Mouse (Mus musculus) bone marrow macrophage, adult 2 months (primary cell): ENCODE data around the gene Cpped1. TPM values are rescaled to one million over a fixed set of nuclear protein-coding genes. Genes with fewer than 3 reads are reported as not detected.

Source experiments
- H3K27ac ChIP-seq: 2 replicates; pipeline ENCODE4 v1.5.1; 2012; ENCODE audit warnings: low read depth, low read length; ENCODE audit not compliant: insufficient read depth
- H3K4me1 ChIP-seq: 2 replicates; pipeline ENCODE4 v1.6.1; 2012; ENCODE audit warnings: low read length; ENCODE audit not compliant: control insufficient read depth, insufficient read depth
- H3K4me3 ChIP-seq: 2 replicates; pipeline ENCODE4 v1.5.1; 2012; ENCODE audit warnings: mild to moderate bottlenecking, low read length, moderate library complexity; ENCODE audit not compliant: insufficient read depth
- CTCF ChIP-seq: IDR thresholded peaks from 2 replicates; pipeline ENCODE4 v1.5.1; 2012; ENCODE audit warnings: low read depth, mild to moderate bottlenecking, low read length, moderate library complexity
- POLR2A ChIP-seq: IDR thresholded peaks from 2 replicates; pipeline ENCODE4 v1.6.1; 2012; ENCODE audit warnings: mild to moderate bottlenecking, low read depth, low read length, borderline replicate concordance
- polyA plus RNA-seq: library from polyadenylated mRNA; stranded (reverse); fragments of >200 nt; gene quantifications from 2 replicates; pipeline ENCODE4 v1.2.4, GENCODE M21; 2012; ENCODE audit not compliant: missing spikeins, insufficient read depth, insufficient read length

Cpped1 gene
- polyA plus RNA-seq, 1 experiment: 20.7 TPM

- no peak overlapping the region for H3K27ac ChIP-seq
- no peaks in the 10 kb centered on the region for H3K4me1 ChIP-seq
- no peak overlapping the region for H3K4me3 ChIP-seq
- TF ChIP-seq CTCF (no peak), POLR2A (no peak)
These were observed 130.4 kb downstream of the Cpped1 start for GRCm38 (mm10) chr16:11778715-11779460.

- TF ChIP-seq POLR2A: no peak
- no peak for TF ChIP-seq CTCF
- no peak overlapping the region for H3K27ac ChIP-seq
- no peak overlapping the region for H3K4me3 ChIP-seq
- H3K4me1 ChIP-seq: no peaks in the 10 kb centered on the region
These were observed 131.1 kb downstream of the Cpped1 start for GRCm38 (mm10) chr16:11778191-11778590.

GRCm38 (mm10) chr16:11776528-11776927 is 132.7 kb downstream of the Cpped1 start:
- TF ChIP-seq POLR2A (no peak), CTCF (no peak)
- H3K27ac ChIP-seq: no peak overlapping the region
- no peaks in the 10 kb centered on the region for H3K4me1 ChIP-seq
- H3K4me3 ChIP-seq: no peak overlapping the region

GRCm38 (mm10) chr16:11774321-11774720 is 134.9 kb downstream of the Cpped1 start:
- TF ChIP-seq CTCF (no peak), POLR2A (no peak)
- H3K4me3 ChIP-seq: no peak overlapping the region
- H3K27ac ChIP-seq: no peak overlapping the region
- H3K4me1 ChIP-seq: no peaks in the 10 kb centered on the region

GRCm38 (mm10) chr16:11772318-11772717 is 136.9 kb downstream of the Cpped1 start:
- H3K4me1 ChIP-seq: no peaks in the 10 kb centered on the region
- H3K4me3 ChIP-seq: no peak overlapping the region
- TF ChIP-seq CTCF: no peak
- no peak overlapping the region for H3K27ac ChIP-seq

GRCm38 (mm10) chr16:11757951-11758350 is 151.3 kb downstream of the Cpped1 start:
- Histone ChIP-seq H3K4me1 (peaks cover 5% of the 10 kb centered on the region), H3K27ac (no peak overlapping the region), H3K4me3 (no peak overlapping the region)
- TF ChIP-seq POLR2A: no peak
- no peak for TF ChIP-seq CTCF

GRCm38 (mm10) chr16:11757471-11757870 is 151.8 kb downstream of the Cpped1 start:
- H3K4me1 ChIP-seq: peaks cover 7% of the 10 kb centered on the region; the same call in 1 of the 2 replicates
- TF ChIP-seq CTCF (no peak), POLR2A (no peak)
- no peak overlapping the region for H3K27ac ChIP-seq
- no peak overlapping the region for H3K4me3 ChIP-seq

GRCm38 (mm10) chr16:11756598-11757245 is 152.5 kb downstream of the Cpped1 start:
- Histone ChIP-seq H3K4me3 (no peak overlapping the region), H3K27ac (no peak overlapping the region), H3K4me1 (peaks cover 13% of the 10 kb centered on the region)
- no peak for TF ChIP-seq POLR2A
- TF ChIP-seq CTCF: no peak

GRCm38 (mm10) chr16:11755281-11756066 is 153.8 kb downstream of the Cpped1 start:
- Histone ChIP-seq H3K27ac (no peak overlapping the region), H3K4me1 (peaks cover 15% of the 10 kb centered on the region), H3K4me3 (no peak overlapping the region)
- TF ChIP-seq CTCF (no peak), POLR2A (no peak)

- TF ChIP-seq POLR2A (no peak), CTCF (no peak)
- Histone ChIP-seq H3K4me1 (peaks cover 15% of the 10 kb centered on the region), H3K4me3 (no peak overlapping the region), H3K27ac (no peak overlapping the region)
These were observed 155.1 kb downstream of the Cpped1 start for GRCm38 (mm10) chr16:11754136-11754535.

Other genes starting within 250 kb of the Cpped1 start
- gene Shisa9, start 74.7 kb upstream of the Cpped1 start, polyA plus RNA-seq: 2.9 and 3.7 TPM in 2 replicates